Mouse (Mus musculus) neutrophil, adult 83 days (primary cell): ENCODE data around the gene Rassf9. TPM values are rescaled to one million over a fixed set of nuclear protein-coding genes. Genes with fewer than 3 reads are reported as not detected.

ENCODE experiments used
- total RNA-seq, 2 experiments: library from RNA; stranded (reverse); gene quantifications; one replicate each; pipeline ENCODE4 v1.2.4; 2023

Rassf9 gene
- total RNA-seq, result not detected

DNA sequence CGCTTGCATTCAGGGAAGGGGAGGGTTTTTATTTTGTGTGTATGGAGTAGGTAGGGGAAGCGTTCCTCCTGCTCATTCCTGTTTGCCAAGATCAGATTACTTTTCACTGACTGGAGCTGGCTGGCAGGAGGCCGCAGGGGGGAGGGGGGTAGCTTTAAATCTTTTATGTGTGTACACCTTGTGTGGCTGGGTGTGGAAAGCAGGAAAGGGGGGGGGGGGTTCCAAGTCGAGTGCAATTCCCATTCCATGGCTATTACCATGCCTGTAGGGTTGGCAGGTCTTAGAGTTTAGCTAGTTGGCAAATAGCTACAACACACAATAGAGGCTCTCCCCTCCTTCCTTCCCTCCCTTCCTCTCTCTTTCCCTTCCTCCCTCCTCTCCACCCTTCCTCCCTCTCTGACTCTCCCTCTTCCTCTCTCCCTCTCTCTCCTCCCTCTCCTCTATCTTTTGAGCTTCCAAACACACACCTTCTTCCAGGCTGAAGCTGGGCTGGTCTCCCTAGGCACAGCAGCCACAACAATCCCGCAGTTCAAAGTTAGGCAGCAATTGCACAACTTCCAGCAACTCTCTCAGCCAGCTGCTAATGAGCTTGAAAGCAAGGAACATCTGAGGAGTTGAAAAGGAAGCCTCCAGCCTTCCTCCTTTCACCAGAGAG lies at the start of gene Rassf9:
Gene Rassf9, plus strand, starts transcription at position 416 of the 655 bp plus-strand sequence.

GRCm38 (mm10) chr10:102490386-102490785 lies 21.6 kb upstream of the Rassf9 start, which contains the start of gene Nts:
Nts (minus strand) TSS chr10:102490486.

Other genes starting within 250 kb of the Rassf9 start
- not detected for gene Nts, start 21.7 kb upstream of the Rassf9 start, total RNA-seq